Mouse (Mus musculus) cortical plate, adult 2 months (tissue): ENCODE results near the gene Cebpe.

Experiments used
- CTCF ChIP-seq: fragments of 200-500 bp; IDR thresholded peaks from 2 replicates; pipeline ENCODE4 v1.5.1; 2011; ENCODE audit warnings: mild to moderate bottlenecking, control low read depth, low read length; ENCODE audit not compliant: insufficient read depth; ENCODE audit errors: extremely low read depth
- POLR2A ChIP-seq: fragments of 200-500 bp; IDR thresholded peaks from 2 replicates; pipeline ENCODE4 v1.6.1; 2011; ENCODE audit warnings: mild to moderate bottlenecking, low read length, control low read depth; ENCODE audit not compliant: insufficient read depth; ENCODE audit errors: extremely low read depth

DNA sequence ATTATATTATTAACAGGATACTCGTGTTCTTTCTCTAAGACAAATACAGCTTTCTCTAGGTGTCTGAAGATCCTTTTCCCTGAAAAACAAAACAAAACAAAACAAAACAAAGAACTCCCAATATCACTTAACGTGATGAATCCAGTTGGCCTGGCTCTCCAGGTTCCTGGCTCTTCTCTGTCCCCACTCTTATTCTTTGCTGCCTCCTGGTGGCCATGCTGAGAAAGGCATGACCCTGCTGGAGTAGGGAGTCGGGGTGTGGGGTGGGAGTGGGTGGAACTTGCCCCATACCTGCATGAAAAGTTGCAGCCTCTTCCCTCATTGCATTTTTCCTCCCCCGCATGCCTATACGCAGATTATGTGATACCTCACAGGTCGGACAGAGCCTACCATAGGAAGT is 10.7 kb downstream of the Cebpe start:
- peak; percentile 85 for TF ChIP-seq CTCF
- no peak for TF ChIP-seq POLR2A
